Mouse (Mus musculus) left cerebral cortex, adult 11 months (tissue): Measurements from ENCODE around the gene Dhx33.

Source experiments
- DNase-seq: peaks from one replicate; pipeline ENCODE4 v3.0.0; 2022; ENCODE audit warnings: low spot score

Dhx33 gene

DNA sequence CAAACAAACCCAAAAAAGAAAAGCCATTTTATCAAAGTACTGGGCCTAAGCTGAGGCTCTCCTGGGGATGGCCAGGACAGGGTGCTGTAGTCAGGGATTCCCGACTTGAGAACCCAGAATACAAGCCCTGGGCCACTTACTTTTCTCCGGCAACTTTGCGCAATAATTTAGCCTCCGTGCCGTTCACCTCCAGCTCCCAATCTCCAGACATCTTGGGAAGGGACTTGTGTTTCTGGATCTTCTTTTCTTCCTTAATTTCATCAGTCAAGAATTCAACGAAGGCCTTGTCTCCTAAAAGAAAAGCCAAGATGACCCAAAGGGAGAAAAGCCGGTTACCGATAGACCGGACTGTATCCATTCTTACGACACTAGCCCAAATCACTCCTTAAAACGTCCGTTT lies 22.2 kb downstream of the Dhx33 start:
- no peak for DNase-seq

DNA sequence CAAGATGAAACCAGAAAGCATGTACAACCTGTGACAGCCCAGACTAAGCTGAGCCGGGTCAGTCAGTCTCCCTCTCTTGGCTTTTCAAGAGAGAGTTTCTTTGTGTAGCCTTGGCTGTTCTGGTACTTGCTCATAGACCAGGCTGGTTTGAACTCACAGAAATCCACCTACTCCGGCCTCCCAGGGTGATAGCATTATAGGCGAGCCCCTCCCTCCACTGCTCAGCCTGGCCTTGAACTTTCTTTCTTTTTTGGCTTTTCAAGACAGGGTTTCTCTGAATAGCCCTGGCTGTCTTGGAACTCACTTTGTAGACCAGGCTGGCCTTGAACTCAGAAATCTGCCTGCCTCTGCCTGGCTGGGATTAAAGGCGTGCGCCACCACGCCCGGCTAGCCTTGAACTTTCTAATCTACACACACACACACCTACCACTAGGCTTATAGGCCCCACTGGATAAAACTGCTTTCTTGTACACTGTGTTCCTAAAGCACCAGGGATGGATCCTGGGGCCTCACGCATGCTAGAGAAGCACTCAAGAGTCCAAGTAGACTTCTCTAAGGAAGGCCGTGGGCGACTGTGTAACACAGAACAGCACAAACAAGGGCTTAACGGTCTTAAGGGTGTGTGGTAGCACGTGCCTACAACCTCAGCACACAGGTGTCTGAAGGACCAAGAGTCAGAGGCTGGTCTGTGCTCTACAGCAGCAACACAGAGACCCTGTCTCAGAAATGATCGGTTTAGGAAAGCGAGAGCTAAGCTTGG lies 23.3 kb downstream of the Dhx33 start:
- DNase-seq = no peak

DNA sequence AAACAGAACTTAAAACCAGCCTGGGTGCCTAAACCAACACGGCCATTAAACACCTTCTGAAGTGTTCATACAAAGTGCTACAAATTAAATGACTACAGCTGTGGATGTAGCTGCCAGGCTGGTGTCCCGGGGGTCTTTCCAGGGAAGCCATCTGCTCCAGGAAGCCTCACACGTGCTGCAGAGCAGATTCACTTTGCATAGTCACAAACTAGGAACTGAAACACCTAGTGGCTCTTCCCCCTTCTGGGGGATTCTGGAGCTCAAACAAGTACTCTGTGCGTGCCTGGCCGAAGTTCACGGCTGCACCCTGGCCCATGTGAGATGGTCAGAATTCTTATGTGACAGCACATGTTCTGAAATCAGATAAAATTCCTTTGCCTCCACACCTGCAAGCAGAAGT lies 24.0 kb downstream of the Dhx33 start:
- DNase-seq = no peak

DNA sequence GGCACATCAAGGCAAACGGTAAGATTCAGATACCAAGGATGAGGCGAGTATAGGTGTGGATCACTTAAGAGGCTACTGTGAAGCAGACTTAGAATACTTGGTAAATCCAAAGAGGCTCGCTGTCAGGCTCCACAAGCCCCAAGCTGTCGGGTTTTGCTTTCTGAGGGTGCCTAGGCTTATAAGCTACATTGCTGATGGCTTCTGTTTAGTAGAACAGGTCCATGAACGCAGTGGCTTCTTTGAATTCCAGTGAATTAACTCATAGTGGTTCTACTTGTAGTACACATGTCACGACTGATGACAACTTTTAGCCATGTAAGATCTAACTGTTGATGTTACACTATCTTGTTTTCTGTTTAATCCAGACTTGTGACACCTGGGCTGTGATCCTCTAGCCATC lies 26.9 kb downstream of the Dhx33 start:
- DNase-seq = no peak

DNA sequence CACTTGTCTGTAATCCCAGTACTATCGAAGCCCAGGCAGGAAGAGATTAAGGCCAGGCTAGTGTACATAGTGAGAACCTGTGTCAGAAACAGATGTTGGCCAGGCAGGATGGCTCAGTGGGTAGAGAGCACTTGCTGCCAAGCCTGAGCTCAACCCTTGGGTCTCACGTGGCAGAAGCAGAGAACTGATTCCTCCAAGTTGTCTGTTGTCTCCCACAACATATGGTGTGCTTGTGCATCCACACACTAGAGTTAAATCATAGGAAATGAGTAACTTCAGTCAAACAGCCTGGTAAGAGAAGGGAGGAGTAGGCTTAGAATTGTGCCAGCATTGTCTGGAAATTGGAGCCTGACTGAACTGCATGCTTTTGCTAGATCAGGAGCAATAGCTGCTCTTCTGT lies 29.0 kb downstream of the Dhx33 start:
- DNase-seq = no peak

DNA sequence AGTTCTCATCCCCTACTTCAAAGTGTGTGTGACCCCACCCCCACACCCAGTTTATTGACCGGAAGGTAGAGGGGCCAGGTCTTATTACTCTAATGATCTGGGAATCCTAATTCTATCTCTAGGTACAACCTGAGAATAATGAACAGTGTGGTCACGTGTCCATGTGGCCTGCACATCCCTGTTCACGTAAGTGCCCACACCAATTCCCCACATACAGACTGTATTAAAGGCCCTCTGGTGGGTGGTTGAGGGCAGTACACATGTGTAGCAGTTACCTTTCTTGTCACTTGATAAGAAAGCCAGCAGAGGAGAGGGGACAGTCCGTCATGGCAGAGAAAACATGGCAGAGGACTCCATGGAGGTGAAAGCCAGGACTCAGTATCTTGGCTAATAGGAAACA lies 30.3 kb downstream of the Dhx33 start:
- DNase-seq = no peak

DNA sequence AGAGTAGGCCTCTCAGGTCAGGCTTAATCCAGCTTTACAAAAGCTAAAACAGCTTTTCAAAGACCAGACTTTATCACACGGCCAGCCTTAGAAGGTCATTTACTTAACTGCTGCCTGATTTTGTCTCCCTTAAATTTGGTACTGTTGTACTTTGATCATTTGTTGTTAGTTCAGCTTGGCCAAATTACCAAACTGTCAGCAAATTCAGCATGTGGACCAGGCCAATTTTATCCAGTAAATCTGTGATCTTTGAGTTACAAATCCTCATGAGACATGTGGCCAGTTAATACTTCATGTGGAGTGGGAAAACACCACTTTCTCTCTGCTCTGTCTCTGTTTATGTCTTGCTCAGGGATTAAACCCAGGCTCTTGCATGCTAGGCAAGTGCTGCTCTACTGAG lies 31.7 kb downstream of the Dhx33 start:
- DNase-seq = no peak

DNA sequence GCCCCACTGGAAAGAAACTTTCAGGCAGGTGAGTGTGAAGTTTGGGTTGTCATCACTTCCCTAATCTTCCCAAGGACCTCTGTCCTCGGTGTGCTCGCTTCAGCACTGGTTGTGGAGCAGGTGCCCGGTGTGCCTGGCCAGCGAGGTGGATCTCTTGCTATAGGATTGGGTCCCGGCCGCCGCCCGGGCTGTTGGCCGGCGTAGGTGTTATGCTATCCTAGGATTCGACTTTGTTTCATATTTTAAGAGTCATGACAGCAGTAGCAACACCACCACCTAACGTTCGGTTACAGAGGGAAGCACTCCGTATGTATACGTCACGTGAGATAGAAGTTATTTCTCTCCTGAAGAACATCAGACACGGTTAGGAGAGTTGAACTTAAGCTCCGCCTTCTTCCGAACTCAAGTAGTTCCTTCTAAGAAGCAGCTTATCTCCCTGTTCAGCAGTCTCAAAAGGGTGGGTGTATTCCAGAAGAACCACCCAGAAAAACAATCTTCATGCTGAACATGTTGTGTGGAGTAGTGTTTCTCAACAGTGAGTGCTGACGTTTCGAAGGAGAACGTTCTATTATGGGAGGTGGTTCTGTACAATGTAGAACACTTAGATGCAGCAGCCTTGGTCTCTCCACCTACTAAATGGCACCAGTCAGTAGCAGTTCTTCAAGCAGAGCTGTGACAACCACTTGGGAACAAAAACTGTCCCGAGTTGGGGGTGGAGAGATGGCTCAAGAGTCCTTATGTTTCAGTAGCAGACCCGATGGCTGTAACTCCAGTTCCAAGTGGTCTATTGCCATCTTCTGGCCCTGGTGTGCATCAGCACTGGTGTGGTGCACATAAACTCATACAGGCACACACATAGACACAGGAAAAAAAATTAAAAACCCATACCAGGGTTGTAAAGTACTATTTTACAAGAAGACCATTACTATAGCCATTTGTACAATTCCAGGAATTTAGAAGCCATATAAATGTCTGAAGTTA lies 33.4 kb downstream of the Dhx33 start:
- no peak for DNase-seq

DNA sequence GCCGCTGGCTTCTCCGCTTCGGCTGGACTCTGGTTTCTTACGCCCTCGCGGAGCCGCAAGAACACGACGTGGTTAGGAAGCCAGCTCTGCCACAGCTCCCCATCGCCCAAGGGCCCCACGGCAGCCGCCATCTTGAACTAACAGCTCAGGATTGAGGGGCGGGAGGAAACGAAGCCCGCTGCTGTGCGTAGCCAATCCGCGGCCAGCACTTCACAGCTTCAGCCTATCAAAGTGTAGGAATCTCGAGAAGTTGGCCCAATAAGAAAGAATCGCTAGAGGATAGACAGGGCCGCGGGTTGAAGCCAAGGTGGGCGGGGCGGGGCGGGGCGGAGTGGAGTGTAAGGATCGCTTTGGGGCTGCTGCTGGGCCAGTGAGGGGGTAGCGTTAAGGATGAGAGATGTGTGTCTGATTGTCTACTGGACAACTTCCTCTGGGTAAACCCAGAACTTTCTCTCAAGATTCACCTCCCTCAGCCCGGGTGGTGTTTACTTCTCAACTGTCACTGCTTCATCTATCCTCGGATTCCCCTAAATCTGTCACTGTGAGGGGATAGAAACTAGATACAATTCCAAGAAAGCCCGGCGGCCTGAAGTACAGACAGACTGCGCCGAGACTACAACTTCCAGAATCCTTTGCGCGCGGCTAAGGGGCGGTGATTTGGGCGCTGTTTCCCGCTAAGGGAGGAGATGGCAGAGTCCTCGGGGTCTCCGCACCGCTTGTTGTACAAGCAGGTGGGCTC lies 34.2 kb downstream of the Dhx33 start, which contains the start of the genes Nup88 and Rpain:
Nup88 (minus strand) TSS at position 153 of the 739 bp plus-strand sequence.
Rpain (plus strand) TSS at position 393 of the 739 bp plus-strand sequence.
- DNase-seq = peak; percentile 92

DNA sequence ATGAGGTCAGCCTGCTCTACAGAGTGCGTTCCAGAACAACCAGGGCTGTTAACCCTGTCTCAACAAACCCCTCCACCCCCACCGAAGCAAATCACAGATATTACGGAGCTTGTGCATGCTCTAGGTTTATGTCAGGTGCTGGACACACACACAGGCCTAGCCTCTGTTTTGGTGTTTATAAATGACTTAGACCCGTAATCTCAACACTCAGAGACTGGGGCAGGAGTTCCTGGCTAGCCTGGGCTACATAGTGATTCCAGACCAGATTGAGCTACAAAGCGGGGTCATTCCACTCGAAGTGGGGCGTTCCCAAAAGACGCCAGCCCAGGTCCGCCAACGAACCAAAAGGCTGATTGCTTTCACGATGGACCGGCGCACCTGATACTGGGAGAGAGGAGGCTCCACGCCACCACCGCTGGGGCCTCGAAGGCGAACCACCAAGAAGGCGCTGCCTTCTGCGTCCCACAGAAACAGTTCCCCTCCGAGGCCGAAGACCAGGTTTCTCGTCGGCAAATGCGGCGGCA lies 34.9 kb downstream of the Dhx33 start:
- DNase-seq = no peak

DNA sequence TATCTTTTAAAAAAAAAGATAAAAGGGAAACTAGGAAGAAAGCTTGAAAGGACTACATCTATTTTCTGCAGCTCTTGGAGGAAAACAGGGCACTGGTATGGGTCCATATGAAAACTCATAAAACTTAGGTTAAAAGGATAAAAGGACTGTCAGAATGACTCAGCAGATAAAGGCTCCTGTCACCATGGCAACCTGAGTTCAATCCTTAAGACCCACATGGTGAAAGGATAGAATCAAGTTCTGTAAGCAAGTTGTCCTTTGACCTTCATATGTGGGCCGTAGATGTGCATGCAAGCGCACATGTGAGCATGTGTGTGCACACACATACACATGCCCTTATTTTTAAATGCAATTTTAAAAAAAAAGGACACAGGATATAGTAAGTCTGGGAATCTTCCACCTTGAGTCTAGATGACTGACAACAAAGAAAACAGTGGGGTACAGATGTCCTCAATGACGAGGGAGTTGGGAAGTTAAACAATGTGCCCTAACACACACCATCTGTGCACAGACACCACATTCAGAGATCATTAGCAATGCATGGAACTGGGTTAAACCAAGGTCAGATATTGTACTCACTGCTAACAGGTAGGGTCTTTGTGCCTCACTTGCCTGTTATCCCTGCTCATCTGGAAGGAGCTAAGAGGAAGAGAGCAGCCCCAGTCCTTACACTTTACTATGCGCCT lies 39.9 kb downstream of the Dhx33 start:
- no peak for DNase-seq

DNA sequence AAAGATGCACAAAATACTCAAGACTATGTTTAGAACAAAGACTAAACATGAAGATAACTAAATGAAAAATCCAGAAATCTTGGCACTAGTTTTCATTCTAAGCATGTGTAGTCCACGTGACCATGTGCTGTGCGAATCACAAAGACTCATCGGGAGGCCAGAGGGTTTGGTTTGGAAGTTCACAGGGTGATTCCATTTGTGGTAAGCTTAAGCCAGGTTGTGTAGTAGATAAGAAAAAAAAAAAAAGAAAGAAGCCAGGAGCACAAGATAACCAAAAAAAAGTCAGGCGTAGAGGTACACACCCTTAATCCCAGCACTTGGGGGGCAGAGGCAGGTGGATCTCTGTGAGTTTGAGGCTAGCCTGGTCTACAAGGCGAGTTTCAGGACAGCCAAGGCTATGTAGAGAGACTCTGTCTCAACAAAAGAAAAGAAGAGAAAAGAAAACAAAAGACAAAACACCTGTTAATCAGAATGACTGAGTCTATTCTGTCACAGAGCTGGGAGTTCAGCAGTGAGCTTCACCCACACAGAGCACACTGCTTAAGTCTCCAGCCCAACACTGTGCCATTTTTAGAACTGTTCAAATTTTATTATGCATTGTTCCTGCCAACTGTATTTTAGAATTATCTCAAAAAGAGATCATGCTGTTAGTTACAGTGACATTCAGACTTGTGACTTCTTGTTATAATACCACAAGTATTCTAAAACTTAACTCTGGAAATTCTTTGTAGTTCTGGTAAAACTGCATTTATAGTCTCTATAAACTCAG lies 43.3 kb downstream of the Dhx33 start:
- DNase-seq = no peak

DNA sequence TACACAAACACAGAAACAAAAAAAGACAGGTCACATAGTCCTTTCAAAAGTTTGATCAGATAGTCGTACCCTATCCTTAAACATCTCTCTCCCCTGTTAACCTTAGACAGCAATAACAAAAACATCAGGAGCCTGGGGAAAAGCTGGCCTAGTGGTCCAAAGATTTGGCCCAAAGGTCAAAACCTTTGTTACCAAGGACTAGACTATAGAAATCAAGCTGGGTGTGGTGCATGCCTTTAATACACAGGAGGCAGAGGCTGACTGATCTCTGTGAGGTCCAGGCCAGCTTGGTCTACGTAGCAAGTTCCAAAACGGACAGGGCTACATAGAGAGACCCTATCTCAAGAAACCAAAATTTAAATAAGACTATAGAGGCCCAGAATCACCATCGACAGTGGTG lies 49.5 kb downstream of the Dhx33 start:
- no peak for DNase-seq

DNA sequence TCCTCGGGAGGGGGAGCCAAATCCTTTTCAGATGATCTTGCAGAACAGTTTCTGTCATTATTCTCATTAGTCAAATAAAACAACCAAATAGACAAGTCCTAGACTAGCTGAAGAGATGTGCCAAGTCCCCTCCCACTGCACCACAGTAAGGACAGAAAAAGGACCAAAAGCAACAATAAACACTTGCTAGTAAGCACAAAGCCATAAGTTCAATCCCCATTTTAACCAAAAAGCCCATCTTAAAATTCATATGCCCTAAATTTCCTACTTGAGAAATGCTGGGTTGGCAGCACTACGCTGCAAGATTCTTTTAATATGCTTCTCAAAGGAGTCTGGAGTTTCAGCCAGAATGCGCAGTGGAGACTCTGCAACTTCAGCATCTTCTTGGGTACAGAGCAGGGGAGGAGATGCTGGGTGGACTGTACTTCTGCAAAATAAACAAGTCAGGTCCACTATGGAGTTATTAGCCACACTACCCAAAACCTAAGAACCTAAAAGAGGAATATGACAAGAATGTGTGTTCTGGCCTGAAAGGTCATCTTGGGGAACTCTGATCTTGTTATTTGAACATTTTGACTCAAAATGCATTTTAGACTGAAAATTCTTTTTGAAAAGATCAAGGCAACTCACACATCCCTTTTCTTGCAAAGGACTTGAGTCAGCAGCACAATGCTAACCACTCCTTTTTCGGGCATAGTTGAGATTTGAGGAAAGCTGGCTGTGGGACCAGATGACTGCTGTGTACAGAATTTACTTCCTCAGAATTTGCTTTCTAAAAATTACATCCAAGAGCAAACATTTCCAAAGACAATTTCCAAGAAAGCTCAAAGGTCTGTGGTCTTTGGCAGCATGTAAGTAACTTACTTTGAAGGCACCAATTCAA lies 59.1 kb downstream of the Dhx33 start:
- no peak for DNase-seq

DNA sequence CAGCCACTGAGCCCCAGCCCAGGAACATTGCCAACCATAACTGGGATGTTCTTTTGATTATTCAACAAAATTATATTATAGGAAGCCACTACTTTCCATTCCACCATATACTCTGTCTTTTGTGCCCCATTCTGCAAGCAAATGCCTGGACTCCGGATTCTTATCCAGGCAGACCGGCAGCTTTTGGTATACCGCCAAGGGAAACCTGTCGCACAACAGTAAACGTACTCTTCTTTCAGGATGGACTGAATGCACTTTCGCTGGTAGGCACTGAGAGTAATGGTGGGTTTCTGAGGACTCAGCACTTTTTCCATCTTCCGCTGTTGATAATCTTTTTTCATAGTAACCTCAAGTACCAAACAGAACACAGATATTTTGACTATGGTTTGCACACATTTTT lies 60.6 kb downstream of the Dhx33 start:
- no peak for DNase-seq

DNA sequence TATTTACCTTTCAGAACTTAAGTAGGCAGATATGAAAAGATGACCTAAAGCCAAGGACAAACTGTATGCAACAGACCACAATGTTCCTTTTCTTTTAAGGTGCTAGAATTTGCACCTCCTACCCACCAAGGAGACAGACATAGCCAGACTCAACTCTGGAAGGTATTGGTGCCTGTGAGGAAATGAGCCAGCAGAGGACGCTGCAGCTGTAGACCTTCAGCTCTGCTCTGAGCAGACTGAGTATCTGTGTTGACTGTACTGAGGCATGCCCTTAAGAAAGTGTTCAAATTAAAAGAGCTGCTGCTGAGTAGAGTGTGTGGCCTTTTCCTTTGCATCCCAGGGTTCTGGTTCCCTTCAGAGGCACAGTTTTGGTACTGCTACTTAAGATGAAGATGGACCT lies 61.6 kb downstream of the Dhx33 start:
- DNase-seq = no peak

DNA sequence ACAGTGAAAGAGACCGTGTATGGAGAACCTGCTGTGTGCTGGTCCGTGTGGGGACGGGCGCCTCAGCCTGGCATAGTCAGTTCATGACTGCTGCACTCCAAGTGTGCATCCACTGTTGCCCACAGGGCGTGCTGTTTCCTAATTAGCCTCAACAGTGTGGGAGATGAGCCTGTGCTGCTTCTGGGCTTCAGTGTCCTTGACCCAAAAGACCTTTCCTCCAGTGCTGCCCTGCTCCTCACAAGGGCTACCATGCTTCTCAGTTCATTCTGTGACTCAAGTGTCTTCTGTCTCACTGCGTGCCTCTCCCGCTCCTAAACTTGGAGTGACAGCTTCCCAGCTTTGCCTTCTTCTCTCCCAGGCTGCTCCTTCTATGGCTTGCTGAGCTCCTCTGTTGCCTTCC lies 68.9 kb downstream of the Dhx33 start:
- no peak for DNase-seq
